Mouse (Mus musculus) G1E (cell line): ENCODE measurements around the gene Kif13a. TPM values are rescaled to one million over a fixed set of nuclear protein-coding genes. Genes with fewer than 3 reads are reported as not detected.

Experiments used
- ATAC-seq: 2 replicates; pipeline ENCODE4 v1.8.0; 2016; ENCODE audit warnings: mild to moderate bottlenecking; ENCODE audit not compliant: insufficient number of reproducible peaks, poor library complexity, low FRiP score, severe bottlenecking; ENCODE audit errors: extremely low read depth
- DNase-seq: peaks from one replicate; pipeline ENCODE4 v3.0.0; 2012; ENCODE audit warnings: low spot score
- H3K27me3 ChIP-seq: 2 replicates; pipeline ENCODE4 v1.6.1; 2012; ENCODE audit warnings: mild to moderate bottlenecking, low read length, inconsistent platforms; ENCODE audit not compliant: insufficient read depth
- H3K36me3 ChIP-seq: replicated peaks from 2 replicates; pipeline ENCODE3; 2012; ENCODE audit warnings: mild to moderate bottlenecking, inconsistent platforms
- H3K4me1 ChIP-seq: 2 replicates; pipeline ENCODE4 v1.6.1; 2012; ENCODE audit warnings: low read depth, low read length, inconsistent platforms, mixed read lengths; ENCODE audit not compliant: insufficient read depth
- H3K4me3 ChIP-seq: 2 replicates; pipeline ENCODE4 v1.5.1; 2012; ENCODE audit warnings: low read depth, mild to moderate bottlenecking, inconsistent platforms, low read length, moderate library complexity, mixed read lengths
- H3K9me3 ChIP-seq: replicated peaks from 2 replicates; pipeline ENCODE4 v1.6.1; 2012; ENCODE audit warnings: inconsistent platforms
- CTCF ChIP-seq: IDR thresholded peaks from 2 replicates; pipeline ENCODE4 v1.5.1; 2012; ENCODE audit warnings: low read depth, low read length, inconsistent platforms, mixed read lengths
- GATA1 ChIP-seq: IDR thresholded peaks from 2 replicates; pipeline ENCODE4 v1.6.1; 2012; ENCODE audit warnings: borderline replicate concordance, low read length, inconsistent platforms, mixed read lengths
- GATA2 ChIP-seq: IDR thresholded peaks from 2 replicates; pipeline ENCODE4 v1.6.1; 2012; ENCODE audit warnings: low read depth, low read length, inconsistent platforms, borderline replicate concordance
- POLR2AphosphoS5 ChIP-seq: IDR thresholded peaks from 2 replicates; pipeline ENCODE4 v1.6.1; 2012; ENCODE audit warnings: low read depth, low read length, inconsistent platforms; ENCODE audit not compliant: insufficient replicate concordance
- TAL1 ChIP-seq: conservative IDR thresholded peaks from 2 replicates; pipeline ENCODE4 v1.6.1; 2012; ENCODE audit warnings: low read depth, low read length, inconsistent platforms, mixed read lengths
- polyA plus RNA-seq: library from polyadenylated mRNA; stranded (reverse); fragments of >175 nt; gene quantifications from 2 replicates; pipeline ENCODE4 v1.2.3, GENCODE M21; 2012
- total RNA-seq, 2 experiments: library from RNA; stranded (forward) in 1 of 2; stranded (reverse) in 1 of 2; fragments of 200-1000 nt in 1 of 2; fragments of >200 nt in 1 of 2; fragmentation: Nextera tagmentation in 1 of 2; gene quantifications; 2 replicates each; pipeline ENCODE4 v1.2.3; 2014 to 2017

Kif13a gene
- total and polyA plus RNA-seq, 3 experiments, result 0.16 TPM; not detected in 2

DNA sequence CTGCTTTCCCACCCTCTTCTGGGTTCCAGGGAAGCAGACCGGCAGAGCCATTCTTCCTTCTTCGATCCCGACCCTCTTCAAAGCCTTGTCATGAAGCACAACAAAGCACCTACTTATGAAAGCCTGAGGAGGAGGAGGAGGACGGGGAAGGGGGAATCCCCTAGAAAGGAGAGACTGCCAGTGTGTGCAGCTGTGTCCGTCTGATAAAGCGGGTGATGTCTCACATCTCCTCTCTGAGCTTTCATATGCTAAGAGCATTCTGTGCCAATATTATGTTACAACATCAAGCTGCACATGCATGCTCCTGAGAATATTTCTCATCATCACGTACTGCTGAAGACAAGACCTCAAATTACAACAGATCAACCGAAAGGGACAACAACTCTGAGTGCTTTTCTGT, 107.5 kb downstream of the Kif13a start:
- 0 out of 2 replicates have a peak, but pooled peaks cover 2% of the 10 kb centered on the region for H3K9me3 ChIP-seq
- no peak for ATAC-seq
- H3K4me1 ChIP-seq, result no peaks in the 10 kb centered on the region
- no peaks in the 10 kb centered on the region for H3K36me3 ChIP-seq
- H3K27me3 ChIP-seq, result peaks cover 10% of the 10 kb centered on the region; the same call in 1 of the 2 replicates
- no peak for DNase-seq
- TF ChIP-seq POLR2AphosphoS5, result no peak
- TF ChIP-seq GATA1, result no peak
- TF ChIP-seq GATA2, result no peak
- TF ChIP-seq CTCF, result no peak
- no peak for TF ChIP-seq TAL1
- no peak overlapping the region for H3K4me3 ChIP-seq

GRCm38 (mm10) chr13:46819729-46820223, 109.9 kb downstream of the Kif13a start:
- H3K4me1 ChIP-seq, result no peaks in the 10 kb centered on the region
- H3K4me3 ChIP-seq, result no peak overlapping the region
- TF ChIP-seq CTCF (no peak), GATA2 (no peak), POLR2AphosphoS5 (no peak), TAL1 (no peak), GATA1 (no peak)
- ATAC-seq (no peak), DNase-seq (no peak)
- peaks cover 17% of the 10 kb centered on the region; the same call in 1 of the 2 replicates for H3K27me3 ChIP-seq
- H3K9me3 ChIP-seq, result no peaks in the 10 kb centered on the region
- no peaks in the 10 kb centered on the region for H3K36me3 ChIP-seq

DNA sequence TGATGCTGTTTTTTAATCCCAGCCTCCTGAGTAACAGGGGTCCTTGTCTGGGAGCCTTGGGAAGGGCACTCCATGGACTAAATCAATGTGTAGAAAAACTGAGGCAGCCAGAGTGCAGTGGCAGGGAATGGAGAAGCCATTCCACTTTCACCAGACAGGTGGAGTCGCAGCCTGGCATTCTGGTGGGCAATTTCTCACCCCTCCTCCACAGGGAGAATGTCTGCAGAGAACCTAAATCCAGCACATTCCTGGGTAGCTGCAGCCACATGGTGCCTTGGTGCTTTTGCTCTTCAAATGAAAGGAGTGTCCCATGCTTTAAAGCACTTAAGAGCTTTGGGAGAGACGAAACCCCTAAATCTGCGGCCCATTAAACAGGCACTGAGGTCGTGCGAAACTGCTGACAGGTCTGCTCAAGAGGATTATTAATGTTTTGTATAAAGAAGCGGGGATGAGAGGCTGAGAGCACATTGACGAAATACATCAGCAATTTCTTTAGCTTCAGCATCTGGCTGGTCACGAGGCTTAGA, 110.4 kb downstream of the Kif13a start:
- no peak for TF ChIP-seq GATA1
- no peak for TF ChIP-seq TAL1
- TF ChIP-seq GATA2, result no peak
- TF ChIP-seq CTCF, result no peak
- no peak for TF ChIP-seq POLR2AphosphoS5
- H3K27me3 ChIP-seq, result peaks cover 17% of the 10 kb centered on the region; the same call in 1 of the 2 replicates
- no peak for ATAC-seq
- DNase-seq, result no peak
- H3K9me3 ChIP-seq, result no peaks in the 10 kb centered on the region
- no peaks in the 10 kb centered on the region for H3K4me1 ChIP-seq
- no peak overlapping the region for H3K4me3 ChIP-seq
- no peaks in the 10 kb centered on the region for H3K36me3 ChIP-seq

DNA sequence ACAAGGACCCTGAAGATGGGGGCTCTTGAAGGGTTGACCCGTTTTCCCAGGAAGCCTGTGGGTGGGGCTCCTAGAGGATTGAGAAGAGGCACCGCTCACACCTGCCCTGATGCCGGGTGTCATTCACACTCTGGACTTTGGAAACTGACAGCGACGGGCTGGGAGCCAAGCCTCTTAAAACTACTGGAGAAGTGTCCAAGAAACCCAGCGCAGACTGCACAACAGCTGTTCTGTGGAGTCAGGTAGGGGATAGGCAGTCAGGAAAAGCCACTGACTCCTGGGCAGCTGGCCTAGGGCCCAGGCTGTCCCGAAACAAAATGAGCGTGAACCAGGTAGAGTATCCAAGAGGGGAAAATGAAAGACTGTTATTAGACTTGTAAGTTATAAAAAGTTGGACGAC, 111.3 kb downstream of the Kif13a start:
- DNase-seq, result no peak
- Histone ChIP-seq H3K4me1 (no peaks in the 10 kb centered on the region), H3K36me3 (no peaks in the 10 kb centered on the region), H3K27me3 (peaks cover 17% of the 10 kb centered on the region; the same call in 1 of the 2 replicates), H3K4me3 (no peak overlapping the region), H3K9me3 (no peaks in the 10 kb centered on the region)
- ATAC-seq, result no peak
- TF ChIP-seq POLR2AphosphoS5, result no peak
- no peak for TF ChIP-seq CTCF
- TF ChIP-seq GATA1, result no peak
- TF ChIP-seq GATA2, result no peak
- TF ChIP-seq TAL1, result no peak

DNA sequence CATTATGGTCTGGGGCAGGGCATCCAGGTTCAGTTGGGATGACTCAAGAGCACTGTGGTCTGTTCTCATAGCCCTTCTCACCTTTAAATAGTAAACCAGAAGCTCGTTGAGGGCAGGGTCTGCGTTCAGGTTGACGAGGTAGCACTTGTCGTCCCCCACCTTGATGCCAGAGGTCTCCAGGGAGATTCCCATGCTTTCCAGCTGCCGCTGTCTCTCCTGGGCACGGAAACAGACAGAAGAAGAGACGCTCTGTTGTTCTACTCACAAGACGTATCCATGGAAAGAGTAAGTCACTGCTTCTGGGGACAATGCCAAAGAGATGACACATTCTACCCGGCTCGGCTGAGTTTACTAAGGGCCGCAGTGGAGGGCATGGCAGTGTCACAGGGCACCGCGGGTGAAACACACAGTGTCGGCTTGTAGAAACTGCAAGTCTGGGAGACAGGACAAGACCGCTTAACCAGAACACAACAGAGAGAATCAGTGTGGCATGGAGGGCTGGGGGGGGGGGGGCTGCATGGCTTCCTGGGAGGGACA, 117.0 kb downstream of the Kif13a start:
- no peak for ATAC-seq
- TF ChIP-seq POLR2AphosphoS5 (no peak), TAL1 (no peak), GATA1 (no peak), GATA2 (no peak), CTCF (no peak)
- Histone ChIP-seq H3K36me3 (no peaks in the 10 kb centered on the region), H3K9me3 (no peaks in the 10 kb centered on the region), H3K4me1 (no peaks in the 10 kb centered on the region), H3K4me3 (no peak overlapping the region), H3K27me3 (peaks cover 7% of the 10 kb centered on the region; the same call in 1 of the 2 replicates)
- DNase-seq, result no peak

GRCm38 (mm10) chr13:46811696-46812095, 118.0 kb downstream of the Kif13a start:
- DNase-seq, result no peak
- no peaks in the 10 kb centered on the region for H3K36me3 ChIP-seq
- TF ChIP-seq GATA2 (no peak), TAL1 (no peak), POLR2AphosphoS5 (no peak), CTCF (no peak), GATA1 (no peak)
- no peak overlapping the region for H3K4me3 ChIP-seq
- H3K4me1 ChIP-seq, result no peaks in the 10 kb centered on the region
- no peak for ATAC-seq
- H3K9me3 ChIP-seq, result no peaks in the 10 kb centered on the region
- peaks cover 7% of the 10 kb centered on the region; the same call in 1 of the 2 replicates for H3K27me3 ChIP-seq
